Mouse (Mus musculus) kidney, adult 2 months (tissue): ENCODE data around the gene Ttc23l. TPM values are rescaled to one million over a fixed set of nuclear protein-coding genes. Genes with fewer than 3 reads are reported as not detected.
"Not testable (repeated sequence)": the region's sequence is repeated elsewhere in the genome, so short reads cannot be mapped to it uniquely, and the experiment has no call there.

Experiments
- DNase-seq: peaks from one replicate; pipeline ENCODE4 v3.0.0; 2021
- H3K27ac ChIP-seq: fragments of 200-500 bp; 2 replicates; pipeline ENCODE4 v1.5.1; 2012; ENCODE audit warnings: low read depth, low read length, control low read depth, inconsistent platforms; ENCODE audit not compliant: insufficient read depth
- H3K27me3 ChIP-seq: fragments of 200-500 bp; replicated peaks from 2 replicates; pipeline ENCODE4 v1.6.1; 2012; ENCODE audit warnings: mild to moderate bottlenecking, moderate library complexity, low read length, inconsistent platforms; ENCODE audit not compliant: control insufficient read depth, insufficient read depth
- H3K36me3 ChIP-seq: fragments of 200-500 bp; 2 replicates; pipeline ENCODE4 v1.6.1; 2012; ENCODE audit warnings: mild to moderate bottlenecking, moderate library complexity, low read length, inconsistent platforms; ENCODE audit not compliant: control insufficient read depth, insufficient read depth
- H3K4me1 ChIP-seq: fragments of 200-500 bp; 2 replicates; pipeline ENCODE4 v1.6.1; 2011; ENCODE audit warnings: low read length; ENCODE audit not compliant: control insufficient read depth, insufficient read depth
- H3K4me3 ChIP-seq: fragments of 200-500 bp; 2 replicates; pipeline ENCODE4 v1.5.1; 2011; ENCODE audit warnings: mild to moderate bottlenecking, low read depth, low read length, control low read depth; ENCODE audit not compliant: insufficient read depth
- CTCF ChIP-seq: fragments of 200-500 bp; conservative IDR thresholded peaks from 2 replicates; pipeline ENCODE4 v1.5.1; 2011; ENCODE audit warnings: low read depth, mild to moderate bottlenecking, control low read depth, low read length, moderate library complexity, mixed read lengths; ENCODE audit not compliant: insufficient read depth, insufficient read length
- POLR2A ChIP-seq: fragments of 200-500 bp; IDR thresholded peaks from one replicate; pipeline ENCODE4 v1.6.1; 2011; ENCODE audit warnings: low read depth, low read length, control low read depth
- WGBS: fragments of 180-500 bp; shearing (Covaris S2); methylation state at CpG from one replicate; pipeline ENCODE4 v1.1.7; 2018; 5-methylcytosine and 5-hydroxymethylcytosine counted together
- polyA plus RNA-seq: library from polyadenylated mRNA; depleted of rRNA; stranded (reverse); fragments of >200 nt; gene quantifications from 2 replicates; pipeline ENCODE4 v1.2.3, GENCODE M21; 2012

Ttc23l gene
- polyA plus RNA-seq, 1 experiment, result not detected

DNA sequence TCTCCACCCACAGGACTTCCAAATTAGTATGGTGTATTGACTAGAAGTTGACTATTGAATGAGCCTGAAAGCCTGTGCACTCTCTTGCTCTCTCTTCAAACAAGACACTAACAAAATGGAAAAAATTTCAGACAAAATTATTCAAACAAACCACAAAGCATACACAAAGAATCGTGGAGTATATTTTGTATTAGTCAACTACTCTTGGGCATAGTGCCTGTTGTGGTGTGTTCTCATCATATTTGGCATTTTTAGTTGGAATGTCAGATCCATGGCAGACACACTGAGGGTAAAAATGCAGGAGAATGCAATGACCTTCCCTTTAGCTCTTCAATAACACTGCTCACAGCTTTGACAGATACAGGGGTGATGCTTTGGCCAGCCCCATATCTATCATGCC, 32.6 kb downstream of the Ttc23l start:
- WGBS, result 90% methylated on average over 1 of the region's 1 CpGs
- Histone ChIP-seq H3K27me3 (no peaks in the 10 kb centered on the region), H3K36me3 (no peaks in the 10 kb centered on the region), H3K27ac (no peak overlapping the region), H3K4me1 (no peaks in the 10 kb centered on the region), H3K4me3 (no peak overlapping the region)
- DNase-seq, result no peak
- TF ChIP-seq CTCF, result no peak
- no peak for TF ChIP-seq POLR2A

DNA sequence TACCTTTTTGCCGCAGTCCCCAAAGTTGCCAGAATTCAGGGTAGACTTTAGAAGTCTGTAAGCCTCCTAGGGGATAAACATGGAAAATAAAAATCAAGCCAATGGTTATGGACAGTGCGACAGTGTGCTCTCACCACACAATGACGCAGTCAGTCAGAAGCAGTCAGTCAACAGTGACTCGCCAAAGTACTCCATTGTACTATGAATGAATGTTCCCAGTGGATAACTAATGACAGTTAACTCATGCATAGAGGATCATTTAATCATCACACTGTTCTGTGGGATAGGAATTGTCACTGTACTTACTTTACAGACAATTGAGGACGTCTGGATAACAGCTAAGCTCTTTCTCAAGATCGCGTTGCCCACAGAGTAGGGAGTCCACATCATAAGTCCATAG, 43.3 kb downstream of the Ttc23l start:
- no peaks in the 10 kb centered on the region for H3K27me3 ChIP-seq
- H3K4me1 ChIP-seq, result no peaks in the 10 kb centered on the region
- H3K27ac ChIP-seq, result no peak overlapping the region
- no peaks in the 10 kb centered on the region for H3K36me3 ChIP-seq
- no peak for TF ChIP-seq POLR2A
- TF ChIP-seq CTCF, result no peak
- H3K4me3 ChIP-seq, result no peak overlapping the region
- no peak for DNase-seq
- WGBS, result 86% methylated on average over 7 of the region's 7 CpGs

DNA sequence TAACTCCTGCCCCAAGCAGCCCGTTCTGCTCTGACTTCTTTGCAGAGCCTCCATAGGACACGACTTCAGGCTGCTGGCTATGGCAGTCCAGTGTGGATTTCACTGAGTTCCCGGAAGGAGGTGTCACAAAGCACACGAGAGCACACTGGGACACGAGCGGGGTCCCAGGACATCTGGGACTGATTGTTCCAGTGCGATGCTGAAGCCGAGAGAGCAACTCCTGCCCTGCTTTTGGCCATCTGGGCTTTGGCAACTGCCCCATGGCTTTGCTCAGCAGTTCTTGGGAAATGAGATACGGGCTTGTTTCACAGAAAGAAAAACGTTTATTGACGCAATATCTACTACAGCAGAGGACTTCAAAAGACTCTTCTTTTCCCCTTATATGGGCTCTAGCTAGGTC, 52.4 kb downstream of the Ttc23l start:
- no peaks in the 10 kb centered on the region for H3K4me1 ChIP-seq
- no peak overlapping the region for H3K27ac ChIP-seq
- DNase-seq, result peak; percentile 53
- no peaks in the 10 kb centered on the region for H3K27me3 ChIP-seq
- WGBS, result 29% methylated on average over 11 of the region's 11 CpGs
- TF ChIP-seq POLR2A (no peak), CTCF (no peak)
- H3K36me3 ChIP-seq, result no peaks in the 10 kb centered on the region
- no peak overlapping the region for H3K4me3 ChIP-seq

DNA sequence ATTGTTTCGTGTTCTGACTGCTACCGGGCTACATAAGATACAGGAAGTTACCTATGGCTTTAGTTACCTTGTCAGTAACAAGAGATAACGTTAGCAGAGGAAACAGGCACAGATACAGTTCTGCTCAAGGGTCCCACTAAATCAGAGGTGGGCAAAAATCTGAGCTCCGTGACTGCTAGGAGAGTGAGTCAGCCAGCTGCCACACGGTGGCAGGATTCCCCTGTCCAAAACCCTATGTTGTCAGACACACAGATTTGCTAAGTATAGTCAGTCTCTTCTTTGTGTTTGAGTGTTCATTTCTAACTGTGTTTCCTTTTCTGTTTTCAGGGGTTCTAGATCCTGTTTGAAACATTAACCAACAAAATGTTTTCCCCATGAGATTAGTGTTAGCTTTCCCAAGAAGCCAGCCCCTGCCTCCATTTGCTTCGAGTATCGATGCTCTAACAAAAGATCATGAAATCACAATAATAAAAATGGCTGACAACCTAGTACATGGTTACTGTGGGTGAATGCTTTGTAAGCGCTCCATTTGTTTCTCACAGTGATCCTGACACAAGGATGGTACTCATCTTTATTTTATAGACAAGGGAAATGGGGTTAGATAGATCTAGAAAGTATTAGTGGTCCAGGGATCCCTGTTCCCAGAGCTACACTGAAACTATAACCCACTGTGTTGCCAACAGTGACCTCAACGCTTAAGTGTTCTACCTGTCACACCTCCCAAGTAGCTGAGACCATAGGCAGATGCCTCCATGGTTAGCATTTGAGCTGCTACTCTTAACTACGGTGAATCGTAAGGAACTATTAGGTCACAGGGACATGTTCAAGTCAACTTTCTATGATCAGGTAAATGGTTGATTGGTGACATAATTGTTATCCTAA, 57.4 kb downstream of the Ttc23l start:
- H3K4me3 ChIP-seq, result no peak overlapping the region

DNA sequence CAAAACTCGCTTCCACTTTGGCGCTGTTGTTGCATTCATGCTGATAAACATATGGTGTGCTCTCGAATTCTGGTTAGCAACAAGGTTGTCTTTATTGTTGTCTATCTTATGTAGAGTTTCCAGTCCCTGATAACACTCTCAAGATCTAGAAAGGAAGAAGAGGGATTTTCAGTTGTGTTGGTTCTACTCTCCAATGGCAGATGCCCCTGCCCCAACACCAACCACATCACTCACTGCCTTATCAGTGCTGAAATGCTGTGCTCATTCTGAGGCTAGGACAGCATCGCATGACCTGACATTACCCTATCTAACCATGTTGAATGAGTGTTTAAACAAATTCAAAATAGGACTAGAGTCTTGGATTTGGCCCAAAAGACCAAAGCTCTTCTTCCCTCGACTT, 58.4 kb downstream of the Ttc23l start:
- Histone ChIP-seq H3K27me3 (no peaks in the 10 kb centered on the region), H3K4me3 (no peak overlapping the region), H3K27ac (no peak overlapping the region), H3K4me1 (no peaks in the 10 kb centered on the region), H3K36me3 (no peaks in the 10 kb centered on the region; the same call in 1 of the 2 replicates)
- 84% methylated on average over 5 of the region's 5 CpGs for WGBS
- TF ChIP-seq POLR2A (no peak), CTCF (no peak)
- no peak for DNase-seq

More for the DNA sequence above, 57.4 kb downstream of the Ttc23l start:
- 56% methylated on average over 11 of the region's 11 CpGs for WGBS
- Histone ChIP-seq H3K27ac (no peak overlapping the region), H3K27me3 (no peaks in the 10 kb centered on the region), H3K36me3 (no peaks in the 10 kb centered on the region), H3K4me1 (no peaks in the 10 kb centered on the region)
- DNase-seq, result peak; percentile 51
- TF ChIP-seq POLR2A, result no peak
- TF ChIP-seq CTCF, result peak; percentile 78

DNA sequence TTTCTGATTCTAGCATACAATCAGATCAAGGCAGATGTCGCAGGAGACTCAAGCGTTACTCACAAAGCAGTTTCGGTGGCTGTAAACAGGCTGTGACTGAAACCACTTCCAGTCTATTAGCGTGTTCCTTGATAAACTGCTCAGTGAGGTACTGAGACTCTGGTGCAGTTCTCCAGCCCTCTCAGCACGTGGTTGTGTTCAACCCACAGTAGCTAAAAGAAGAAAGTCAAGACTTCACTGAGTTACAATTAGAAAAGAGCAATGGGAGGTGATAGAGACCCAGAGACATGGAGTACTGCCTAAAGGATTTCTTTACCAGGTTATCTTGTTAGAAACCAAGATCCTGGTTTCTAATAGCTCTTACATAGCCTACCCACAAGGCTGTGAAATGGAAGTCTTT, 58.9 kb downstream of the Ttc23l start:
- Histone ChIP-seq H3K27ac (no peak overlapping the region), H3K27me3 (no peaks in the 10 kb centered on the region), H3K4me1 (no peaks in the 10 kb centered on the region), H3K4me3 (no peak overlapping the region), H3K36me3 (no peaks in the 10 kb centered on the region; the same call in 1 of the 2 replicates)
- no peak for DNase-seq
- TF ChIP-seq POLR2A (no peak), CTCF (no peak)
- WGBS, result 77% methylated on average over 5 of the region's 5 CpGs

DNA sequence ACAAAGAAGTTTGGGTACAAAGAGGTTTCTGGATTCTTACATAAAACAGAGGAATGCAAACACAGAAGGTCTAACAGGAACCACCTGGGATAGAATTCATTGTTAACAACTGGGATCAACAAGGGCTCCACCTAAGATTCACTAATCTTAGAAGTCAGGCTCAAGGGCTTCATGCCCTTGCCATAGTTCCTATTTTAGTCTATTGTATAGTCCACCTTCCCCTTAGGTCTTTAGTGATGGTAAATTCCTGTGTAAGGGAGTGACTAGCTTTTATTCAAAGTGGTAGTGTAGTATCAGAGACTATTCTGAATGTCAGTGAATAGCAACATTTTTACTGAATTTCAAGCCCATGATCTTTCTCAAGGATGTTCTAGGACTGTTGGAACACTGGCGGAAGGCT, 61.8 kb downstream of the Ttc23l start:
- H3K27ac ChIP-seq, H3K36me3 ChIP-seq, H3K4me3 ChIP-seq, H3K4me1 ChIP-seq, H3K27me3 ChIP-seq, DNase-seq: not testable (repeated sequence)
- 100% methylated on average over 1 of the region's 1 CpGs for WGBS

DNA sequence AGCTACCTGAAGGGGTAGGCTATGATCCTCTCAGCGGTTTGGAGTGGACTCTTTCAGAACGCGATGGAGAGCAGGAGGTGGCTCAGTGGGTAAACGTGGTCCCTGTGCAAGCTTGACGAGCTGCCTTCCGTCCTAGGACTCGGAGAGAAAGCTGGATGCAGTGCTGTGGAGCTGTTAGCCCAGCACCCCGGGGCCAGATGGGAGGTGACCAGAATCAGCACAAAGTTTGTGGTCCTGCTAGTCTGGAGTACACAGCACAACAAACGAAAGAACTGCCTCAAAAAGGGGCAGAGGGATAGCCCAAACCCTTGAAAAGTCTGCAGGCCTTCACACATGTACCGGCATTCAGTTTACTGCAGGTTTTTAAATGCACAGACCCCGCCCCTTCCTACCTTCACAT, 62.5 kb downstream of the Ttc23l start:
- no peak for DNase-seq
- Histone ChIP-seq H3K27ac (no peak overlapping the region), H3K36me3 (no peaks in the 10 kb centered on the region; the same call in none of the 2 replicates), H3K4me3 (no peak overlapping the region), H3K4me1 (no peaks in the 10 kb centered on the region), H3K27me3 (no peaks in the 10 kb centered on the region)
- no peak for TF ChIP-seq CTCF
- no peak for TF ChIP-seq POLR2A
- WGBS, result 95% methylated on average over 11 of the region's 11 CpGs
